Mouse (Mus musculus) retina, postnatal 7 days (tissue): ENCODE data around the gene Bicd2.

Experiments
- DNase-seq: peaks from one replicate; pipeline ENCODE4 v3.0.0-alpha.2; 2012; ENCODE audit warnings: low read depth, low spot score

Gene Bicd2

DNA sequence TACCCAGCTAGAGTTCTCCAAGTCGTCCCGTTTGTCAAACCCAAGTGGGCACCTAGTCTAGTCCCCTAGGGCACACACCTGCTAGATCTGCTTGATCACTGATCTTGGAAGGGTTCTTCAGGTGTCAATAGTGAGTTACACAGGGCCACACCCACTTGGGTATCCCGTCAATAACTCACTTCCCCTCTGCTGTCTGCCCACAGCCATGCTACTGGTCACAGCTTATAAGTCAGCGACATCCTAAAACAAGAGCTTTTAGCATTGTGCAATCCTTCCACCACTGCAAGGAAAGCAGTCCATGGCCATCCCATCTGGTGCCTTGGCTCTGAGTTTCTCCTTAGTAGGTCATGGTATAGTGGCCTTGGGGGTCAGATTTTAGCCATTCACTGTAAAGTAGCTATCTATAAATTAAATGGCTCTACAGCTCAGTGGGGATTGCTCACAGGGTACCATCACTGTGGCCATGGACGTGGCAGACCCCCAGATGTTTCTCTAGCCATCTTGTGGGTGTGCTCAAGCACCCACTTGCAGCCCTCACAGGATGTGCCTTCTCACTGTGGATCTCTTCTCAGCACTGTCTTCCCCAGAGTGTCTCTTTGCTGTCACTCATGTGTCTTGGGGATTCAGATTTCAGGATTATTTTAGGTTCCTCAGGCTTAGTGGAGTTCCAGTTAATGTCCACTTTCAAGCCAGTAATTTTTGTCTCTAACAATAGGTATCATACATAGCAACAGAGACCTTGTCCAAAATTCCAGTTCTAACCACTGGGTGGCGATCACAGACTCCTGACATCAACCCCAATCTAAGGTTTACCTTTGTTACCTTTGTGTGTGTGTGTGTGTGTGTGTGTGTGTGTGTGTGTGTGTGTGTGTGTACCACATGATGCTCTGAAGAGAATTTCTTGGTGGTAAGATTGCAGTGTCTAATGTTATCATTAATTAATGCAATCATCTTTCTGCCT, 14.9 kb upstream of the Bicd2 start:
- peak; percentile 35 for DNase-seq

DNA sequence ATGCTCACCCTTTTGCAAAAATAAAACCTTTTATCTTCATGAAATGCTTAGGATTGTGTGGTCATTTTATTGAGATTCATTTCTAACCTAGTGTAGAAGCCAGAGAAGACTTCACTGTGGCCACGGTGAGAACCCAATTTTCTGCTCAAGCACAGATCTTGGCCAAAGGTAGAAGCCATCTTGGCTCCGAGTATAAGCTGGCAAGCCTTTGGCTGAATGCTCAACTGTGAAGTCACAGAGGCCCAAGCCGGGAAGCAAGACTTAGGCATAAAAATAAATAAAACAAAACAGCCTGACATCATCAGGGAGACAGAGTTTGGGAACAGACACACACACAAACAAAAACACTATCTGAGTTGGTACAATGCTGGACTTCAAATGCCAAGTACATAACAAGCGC, 13.3 kb upstream of the Bicd2 start:
- DNase-seq = no peak

DNA sequence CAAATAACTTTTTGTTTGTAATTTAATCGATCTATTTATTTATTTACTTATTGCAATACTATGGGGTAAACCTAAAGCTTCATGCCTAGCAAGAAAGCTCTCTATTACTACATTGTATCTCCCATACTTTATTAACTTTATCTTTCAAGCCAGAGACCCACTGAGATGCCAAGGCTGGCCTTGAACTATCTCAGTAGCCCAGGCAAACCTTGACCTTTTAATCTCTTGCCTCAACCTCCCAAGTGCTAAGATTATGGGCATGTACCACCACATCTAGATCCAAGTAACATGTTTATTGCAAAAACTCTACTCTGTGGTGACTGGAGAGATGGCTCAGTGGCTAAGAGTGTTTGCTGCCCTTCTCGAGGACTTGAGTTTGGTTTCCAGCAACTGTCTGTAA, 8.1 kb upstream of the Bicd2 start:
- no peak for DNase-seq

DNA sequence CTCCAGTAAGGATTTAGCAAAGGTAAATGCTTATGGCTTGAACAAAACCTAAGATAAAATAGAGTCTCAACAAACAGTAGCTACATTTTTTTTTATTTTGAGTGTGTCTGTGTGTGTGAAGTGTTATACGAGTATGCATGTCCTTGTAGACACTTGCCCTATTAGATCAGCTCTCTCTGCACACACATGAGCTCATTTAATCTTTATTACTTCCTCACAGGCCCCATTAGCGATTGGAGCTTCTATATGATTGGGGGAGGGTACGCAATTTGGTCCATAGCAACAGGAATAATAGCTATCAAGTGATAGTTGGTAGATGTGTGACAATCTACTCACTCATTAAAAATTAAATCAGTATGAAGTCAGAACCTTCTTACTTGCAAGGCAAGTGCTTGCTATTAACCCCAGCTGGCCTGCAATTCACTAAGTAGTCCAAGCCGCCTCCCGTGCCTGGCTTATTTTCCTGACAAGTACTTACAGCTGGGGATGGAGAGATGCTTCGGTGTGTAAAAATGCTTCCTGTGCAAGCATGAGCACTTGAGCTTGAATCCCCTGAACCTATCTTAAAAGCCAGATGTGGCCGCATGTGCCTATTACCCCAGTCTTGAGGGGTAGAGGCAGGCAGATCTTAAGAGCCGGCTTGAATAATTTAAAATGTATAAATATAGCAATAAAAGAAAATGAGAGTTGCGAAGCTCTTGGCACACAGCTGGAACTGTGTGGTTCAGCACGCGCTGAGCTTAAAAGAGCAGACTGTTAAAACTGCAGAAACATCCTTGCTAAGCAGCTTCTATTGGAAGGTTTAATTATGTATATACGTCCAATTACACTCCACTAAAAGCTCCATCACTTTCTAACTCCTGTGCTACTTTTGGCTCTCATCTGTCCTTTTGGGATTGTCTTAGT, 6.1 kb upstream of the Bicd2 start:
- DNase-seq = no peak

DNA sequence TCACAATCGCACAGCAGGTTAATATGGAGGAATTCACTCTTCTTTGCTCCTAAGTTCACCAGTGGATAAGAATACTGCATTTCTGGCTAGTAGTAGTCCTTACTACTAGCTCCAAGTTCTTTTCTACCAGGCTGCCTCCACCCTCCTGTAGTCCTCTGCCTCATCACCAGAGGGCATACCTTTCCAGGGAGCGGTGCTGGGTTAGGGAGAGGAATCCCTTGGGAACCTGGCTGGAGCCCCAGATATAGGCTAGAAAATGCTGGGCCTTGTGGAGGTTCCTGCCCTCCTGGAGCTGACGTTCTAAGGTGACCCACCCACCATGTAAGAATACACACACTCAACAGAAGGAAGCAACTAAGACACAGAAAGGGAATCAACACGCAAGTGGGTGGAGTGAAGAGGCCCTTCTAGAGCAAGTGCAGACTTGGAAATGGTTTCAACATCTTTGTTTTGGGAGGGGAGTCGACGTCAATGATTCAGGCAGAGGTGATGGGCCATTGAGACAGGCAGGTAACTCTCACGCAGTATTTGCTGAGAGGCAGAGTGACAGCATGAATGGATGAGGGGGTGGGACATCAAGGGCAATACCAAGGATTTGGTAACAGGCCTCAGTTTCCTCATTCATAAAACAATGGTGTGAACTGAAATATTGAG, 2.4 kb upstream of the Bicd2 start:
- DNase-seq = no peak

DNA sequence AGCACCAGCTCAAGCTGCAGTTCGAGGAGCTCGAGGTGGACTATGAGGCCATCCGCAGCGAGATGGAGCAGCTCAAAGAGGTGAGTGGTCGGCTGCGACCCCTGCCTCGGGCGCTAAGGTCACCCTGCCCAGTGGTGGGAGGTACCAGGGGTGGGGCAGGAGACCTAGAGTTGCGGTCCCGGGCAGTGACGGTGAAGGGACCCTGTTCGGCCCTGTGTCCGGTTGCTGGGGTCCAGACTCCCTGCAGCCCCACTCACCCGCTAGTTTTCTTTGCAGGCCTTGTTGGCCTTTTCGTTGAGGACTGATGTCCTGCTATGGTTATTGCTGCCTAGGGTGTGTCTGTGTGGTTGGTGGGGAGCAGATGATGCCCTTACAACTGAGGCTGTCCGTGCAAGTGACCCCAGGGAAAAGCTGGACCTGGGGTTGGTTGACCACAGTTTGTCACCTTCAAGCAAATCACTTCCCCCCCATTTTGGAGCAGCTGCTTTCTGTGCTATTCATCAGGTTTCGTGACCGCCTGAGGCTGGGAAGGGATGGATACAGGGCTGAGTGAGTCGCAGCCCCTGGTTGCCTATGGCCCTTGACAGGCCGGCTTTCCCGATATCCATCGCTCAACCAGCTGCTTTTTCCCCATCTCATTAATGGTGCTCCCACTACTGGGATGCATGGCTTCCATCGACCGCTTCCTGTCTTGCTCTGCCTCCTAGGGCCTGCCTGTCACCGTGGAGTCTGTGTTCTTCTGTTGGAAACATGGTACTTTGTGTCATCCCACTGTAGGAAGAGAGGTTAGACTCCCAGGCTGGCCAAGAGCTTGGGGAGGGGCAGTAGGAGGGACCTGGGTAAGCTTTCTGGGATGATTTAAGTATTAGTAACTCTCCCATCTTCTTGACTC, 692 bp downstream of the Bicd2 start:
- DNase-seq = no peak

DNA sequence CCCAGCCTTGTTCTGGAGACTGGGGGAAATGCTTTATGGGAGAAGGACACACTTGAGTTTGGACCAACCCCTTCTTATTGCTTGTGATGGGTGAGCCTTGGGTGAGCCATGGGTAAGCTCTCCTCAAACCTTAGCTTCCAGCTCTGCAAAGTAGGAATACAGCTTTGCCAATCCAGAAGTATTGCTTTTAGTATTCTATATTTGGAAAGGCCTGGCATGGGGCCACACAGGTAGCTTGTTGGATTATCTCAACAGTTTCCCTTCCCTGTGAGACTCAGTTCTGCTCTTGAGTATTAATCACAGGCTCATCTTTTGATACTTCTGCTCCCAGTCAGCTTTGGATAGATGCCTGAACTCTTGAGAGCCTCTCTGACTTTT, 1.3 kb downstream of the Bicd2 start:
- no peak for DNase-seq

DNA sequence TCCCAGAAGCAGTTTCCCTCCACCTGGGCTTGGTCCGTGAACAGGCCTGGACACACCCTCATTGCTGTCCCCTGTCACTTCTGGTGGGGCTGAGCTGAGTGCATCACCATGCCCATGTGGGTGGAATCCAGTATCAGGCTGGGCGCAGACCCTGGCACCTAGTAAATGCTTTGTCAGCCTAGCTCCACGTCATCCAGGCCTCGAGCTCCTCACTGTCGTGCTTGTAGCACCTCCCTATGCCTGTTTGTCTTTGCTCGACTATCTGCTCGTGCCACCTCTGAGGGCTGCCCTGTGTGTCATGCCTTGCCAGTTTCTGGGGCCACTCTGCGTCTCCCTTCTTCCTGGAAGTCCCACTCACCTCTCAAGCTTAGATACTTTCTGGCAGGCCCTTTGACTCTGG, 3.2 kb downstream of the Bicd2 start:
- no peak for DNase-seq

DNA sequence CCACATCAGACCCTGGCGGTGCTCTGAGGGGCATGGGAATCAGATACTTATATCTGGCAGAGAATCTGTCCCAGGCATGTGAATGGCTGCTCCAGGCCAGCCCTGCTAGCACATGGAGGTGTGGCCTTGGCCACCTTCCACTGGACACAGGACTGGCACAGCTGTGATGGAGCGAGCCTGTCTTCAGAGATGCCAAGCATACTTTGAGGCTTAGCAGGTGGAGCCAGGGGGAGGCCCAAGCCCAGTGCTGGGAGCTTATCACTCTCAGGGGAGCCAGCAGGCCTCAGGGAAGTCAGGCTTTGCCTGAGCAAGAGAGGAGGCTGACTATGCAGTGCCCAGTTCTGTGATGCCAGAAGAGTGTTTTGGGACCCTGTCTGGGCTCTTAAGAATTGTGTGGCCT, 4.1 kb downstream of the Bicd2 start:
- no peak for DNase-seq

DNA sequence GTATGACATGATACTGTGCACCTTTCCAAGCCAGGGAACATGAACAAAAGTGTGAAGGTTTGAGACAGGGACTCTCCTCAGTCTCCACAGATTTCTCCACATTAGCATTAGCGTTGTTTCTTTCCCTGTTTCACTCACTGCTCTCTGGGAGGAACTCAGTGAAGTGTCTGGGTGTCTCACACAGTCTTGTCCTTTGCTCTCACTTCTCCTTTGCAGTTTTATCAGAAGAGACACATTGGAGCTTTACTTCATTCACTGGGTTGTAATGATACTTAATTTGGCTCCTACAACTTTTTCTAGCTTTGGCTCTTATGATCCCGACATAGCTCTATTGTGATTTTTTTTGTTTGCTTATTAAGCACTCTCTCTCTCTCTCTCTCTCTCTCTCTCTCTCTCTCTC, 7.1 kb downstream of the Bicd2 start:
- no peak for DNase-seq

DNA sequence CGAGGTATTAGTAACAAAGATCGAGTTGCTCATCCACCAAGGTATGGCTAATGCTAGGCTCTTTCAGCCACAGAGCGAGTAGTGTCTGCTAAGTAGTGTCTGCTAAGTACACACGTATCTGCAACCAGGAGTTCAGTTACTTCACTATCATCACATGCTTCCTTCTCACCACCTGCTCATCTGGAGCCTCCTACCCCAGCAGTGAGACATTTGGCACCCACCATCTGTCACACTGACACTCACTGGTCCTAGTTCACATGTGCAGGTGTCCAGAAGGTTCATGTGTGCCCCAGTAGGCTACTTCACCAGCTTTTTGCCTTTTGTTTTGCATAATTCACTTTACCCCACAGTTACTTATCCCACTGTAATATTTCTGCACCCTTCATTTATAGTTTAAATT, 8.0 kb downstream of the Bicd2 start:
- DNase-seq = no peak

DNA sequence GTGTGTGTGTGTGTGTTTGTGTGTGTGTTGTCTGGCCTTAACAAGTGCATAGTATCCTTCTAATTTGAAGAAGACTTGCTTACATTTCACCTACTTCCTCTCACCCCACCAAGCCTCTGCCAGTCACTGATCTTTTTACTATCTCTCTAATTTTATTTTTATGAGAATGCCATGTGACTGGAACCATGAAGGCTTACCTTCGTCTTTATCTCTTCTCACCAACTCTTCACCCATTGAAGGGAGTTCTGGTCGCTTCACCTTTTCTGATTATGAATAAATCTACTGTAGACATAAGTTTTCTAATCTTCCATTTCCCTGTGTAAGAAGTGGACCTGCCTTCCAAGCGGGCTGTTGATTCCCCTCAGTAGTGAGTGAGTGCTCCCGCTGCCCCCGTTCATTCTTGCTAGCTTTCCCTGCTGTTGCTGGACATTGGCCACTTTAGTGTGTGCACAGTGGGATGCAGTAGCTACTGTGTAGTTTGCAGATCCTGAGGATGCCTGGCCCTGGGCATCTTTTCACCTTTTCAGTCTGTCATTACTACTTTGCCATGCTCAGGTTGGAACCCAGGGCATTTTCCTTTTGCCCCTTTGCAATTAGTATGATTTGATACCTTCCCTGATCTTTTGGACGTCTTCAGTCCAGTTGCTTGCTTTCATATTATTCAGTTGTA, 8.6 kb downstream of the Bicd2 start:
- DNase-seq = no peak

DNA sequence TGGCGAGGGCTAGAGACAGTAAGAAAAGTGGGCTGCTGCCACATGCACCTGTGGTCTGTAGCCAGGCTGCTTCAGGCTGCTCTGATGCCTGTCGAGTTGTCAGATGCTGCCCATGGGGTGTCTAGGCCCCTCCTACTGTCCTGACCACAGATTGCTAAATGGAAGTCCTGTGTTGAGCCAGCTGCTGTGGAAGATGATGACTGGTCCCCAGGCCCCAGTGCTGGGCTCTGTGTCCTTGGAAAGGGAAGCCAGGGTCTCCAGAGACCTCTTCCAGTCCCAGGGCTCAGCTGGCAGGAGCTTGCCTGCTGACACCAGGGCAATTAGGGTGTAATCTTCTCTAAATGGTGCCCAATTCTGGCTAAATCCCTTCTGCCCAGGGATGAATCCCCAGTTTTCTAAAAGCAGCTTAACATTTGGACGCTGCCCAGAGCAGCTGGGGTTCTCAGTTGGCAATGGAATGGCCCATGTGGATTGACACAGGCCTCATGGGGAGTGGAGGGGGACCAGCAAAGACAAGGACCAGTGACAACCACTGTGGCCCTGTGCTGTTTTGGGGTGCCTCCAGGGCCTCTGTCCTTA, 11.3 kb downstream of the Bicd2 start:
- DNase-seq = peak; percentile 46

DNA sequence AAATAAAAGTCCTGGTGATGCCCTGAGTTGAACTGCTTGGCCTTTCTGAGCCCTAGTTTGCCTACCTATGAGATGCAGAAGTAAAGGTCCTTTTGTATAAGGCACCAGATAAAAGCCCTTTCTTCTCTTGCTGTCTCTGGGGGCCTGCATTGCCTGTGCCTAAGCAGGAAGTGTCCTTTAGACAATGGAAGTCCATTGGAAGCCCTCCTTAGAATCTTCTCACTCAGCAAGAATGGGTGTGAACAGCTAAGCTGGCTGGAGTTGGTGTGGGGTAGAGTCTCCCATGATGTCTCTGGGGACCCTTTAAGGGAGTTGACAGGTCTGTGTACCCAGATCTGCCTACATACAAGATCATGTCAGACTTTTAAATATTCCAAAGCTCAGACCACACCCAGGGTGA, 12.0 kb downstream of the Bicd2 start:
- DNase-seq = no peak

DNA sequence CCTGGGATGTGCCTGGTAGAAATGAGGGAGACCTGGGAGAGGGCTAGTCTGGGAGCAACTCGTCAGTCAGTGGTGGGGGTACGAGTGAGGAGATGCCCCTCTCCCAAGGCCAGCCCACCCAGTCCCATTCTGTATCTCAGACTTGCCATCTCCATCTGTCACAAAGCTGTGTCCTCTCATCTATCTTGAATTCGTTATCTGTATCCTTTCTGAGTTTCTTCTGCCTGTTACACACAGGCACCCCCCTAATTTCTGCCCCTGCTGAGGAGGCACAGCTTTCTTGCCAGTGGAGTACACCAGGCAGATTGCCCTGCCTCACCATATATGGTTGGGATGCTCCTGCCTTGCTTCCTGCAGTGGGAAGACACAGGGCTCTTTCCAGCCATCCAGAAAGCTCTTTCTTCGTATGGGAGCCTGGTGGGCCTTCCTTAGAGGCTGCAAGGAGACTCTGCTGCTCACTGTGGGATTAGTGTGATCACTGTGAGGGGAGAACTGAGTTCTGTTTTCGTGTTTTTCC, 12.7 kb downstream of the Bicd2 start:
- DNase-seq = no peak

DNA sequence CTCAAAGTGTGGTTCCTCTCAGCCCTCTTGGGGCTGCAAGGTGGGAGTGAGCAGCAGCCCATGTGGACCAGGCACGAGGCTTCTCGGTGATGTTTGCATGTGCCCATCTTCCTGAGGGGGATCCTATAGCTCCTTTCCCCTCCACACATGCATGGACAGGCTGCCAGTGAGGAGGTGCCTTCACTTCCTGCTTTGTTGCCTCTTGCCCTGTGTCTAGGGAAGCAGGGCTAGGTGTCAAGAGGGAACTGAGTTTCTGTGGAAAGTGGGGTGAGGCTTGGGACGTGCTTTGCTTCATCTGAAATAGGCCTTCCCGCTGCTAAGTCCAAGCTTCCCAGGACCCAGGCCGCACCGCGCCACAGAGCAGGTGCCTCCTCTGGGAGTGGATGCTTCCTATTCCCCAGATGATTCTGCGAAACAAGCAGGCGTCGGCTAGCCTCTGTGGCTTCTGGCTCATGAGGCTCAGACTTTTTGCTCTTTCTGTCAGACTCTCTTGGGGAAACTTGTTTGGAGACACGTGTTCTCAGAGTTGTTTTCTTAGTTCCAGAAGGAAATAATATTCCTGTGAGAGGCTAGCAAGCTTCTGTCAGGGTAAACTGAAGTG, 14.2 kb downstream of the Bicd2 start:
- DNase-seq = no peak

DNA sequence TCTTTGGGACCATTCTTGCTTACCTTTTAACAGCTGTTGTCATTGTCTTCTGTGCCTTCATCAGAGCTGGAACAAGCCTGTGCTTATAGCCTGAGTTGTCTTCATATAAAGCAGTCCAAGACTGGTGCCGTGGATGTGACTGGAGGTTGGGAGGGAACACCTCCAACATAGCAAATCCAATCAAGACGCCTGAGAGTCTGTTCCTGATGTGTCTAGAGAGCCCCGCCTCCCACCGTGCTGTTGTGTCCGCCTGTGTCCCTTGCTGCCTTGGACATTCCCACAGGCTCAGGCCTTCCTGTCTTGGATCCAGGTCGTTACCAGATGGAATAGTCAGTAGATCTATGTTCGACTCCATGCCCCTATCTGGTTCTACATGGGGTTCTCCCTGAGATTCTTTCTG, 14.7 kb downstream of the Bicd2 start:
- no peak for DNase-seq

DNA sequence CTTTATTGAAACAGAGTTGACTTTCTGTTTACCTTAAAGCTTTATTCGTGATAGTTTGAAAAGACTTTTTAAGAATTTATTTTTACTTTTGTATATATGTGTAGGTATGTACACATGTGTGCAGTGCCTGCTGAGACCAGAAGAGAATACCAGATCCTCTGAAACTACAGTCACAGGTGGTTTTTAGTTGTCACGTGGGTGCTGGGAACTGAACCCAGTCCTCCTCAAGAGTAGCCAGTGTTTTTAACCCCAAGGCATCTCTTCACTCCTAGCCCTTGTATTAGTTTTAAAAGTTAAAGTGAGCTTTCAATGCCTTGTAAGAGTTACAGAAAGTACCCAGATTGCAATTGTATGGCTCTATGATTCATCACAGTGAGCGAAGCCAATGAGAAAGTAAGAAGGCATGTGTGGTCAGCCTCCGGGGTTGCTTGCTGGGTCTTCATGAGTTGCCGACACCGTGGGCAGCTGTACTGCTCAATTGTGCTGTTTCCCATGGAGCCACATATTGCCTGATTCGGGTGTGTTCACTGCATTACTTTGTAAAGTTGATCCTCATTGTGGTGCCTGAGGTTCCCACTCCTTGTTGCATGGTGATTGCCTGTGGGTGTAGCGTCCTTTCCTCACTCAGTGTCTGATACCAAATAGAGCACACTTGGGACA, 16.1 kb downstream of the Bicd2 start:
- no peak for DNase-seq

DNA sequence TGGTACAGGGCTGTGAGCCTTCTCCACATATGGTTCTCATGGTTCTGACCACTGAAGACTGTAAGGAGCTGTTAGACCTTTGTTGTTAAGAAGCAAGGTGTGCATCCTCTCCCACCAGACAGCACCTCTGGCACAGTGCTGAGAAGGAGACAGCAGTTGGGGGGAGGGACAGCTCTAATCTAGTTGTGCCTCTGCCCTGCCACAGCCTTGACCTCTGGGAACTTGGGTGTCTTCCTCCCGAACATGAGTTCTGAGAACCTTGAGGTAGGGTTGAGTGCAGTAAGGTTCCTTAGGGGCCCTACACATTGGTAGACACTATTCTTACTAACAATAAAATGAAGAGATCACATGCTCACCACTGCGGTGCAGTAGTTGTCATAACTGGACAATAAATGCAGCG, 16.8 kb downstream of the Bicd2 start:
- no peak for DNase-seq
